Mouse (Mus musculus) layer of hippocampus, postnatal 14 days (tissue): ENCODE measurements around the gene Tmem110. TPM values are rescaled to one million over a fixed set of nuclear protein-coding genes. Genes with fewer than 3 reads are reported as not detected.

ENCODE experiments used
- DNase-seq, 2 experiments: peaks; one replicate each; pipeline ENCODE4 v3.0.0; 2021 to 2022; ENCODE audit warnings: low spot score in 2 of 2, mixed read lengths in 1 of 2
- total RNA-seq, 2 experiments: library from RNA; stranded (reverse); gene quantifications; 2 replicates each; pipeline ENCODE4 v1.2.3; 2021

Tmem110 gene
- total RNA-seq, 2 experiments from 2014 or later: 18.2 to 20.3 TPM

- DNase-seq: no peak
These were observed 36.2 kb downstream of the Tmem110 start for GRCm38 (mm10) chr14:30861421-30862125.

DNA sequence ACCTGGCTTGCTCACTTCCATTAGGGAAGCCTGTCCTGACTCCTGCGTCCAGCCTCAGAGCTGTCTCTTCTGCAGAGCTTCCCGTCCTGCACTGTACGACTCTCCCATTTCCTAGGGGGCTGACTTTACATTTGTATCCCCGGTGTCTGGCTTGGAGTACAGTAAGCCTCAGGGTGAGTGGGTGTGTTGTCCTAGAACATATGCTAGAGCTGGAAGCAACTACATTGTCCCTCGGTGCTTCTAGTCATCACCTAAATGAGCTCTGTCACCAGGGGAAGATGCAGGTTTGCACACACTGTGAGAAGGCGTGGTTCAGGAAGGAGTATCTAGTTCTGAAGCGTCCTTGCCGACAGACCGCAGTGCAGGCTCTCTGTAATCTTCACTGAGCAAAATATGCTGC is 37.0 kb downstream of the Tmem110 start:
- no peak for DNase-seq

- DNase-seq: no peak
These were observed 39.9 kb downstream of the Tmem110 start for GRCm38 (mm10) chr14:30865311-30865710.

DNA sequence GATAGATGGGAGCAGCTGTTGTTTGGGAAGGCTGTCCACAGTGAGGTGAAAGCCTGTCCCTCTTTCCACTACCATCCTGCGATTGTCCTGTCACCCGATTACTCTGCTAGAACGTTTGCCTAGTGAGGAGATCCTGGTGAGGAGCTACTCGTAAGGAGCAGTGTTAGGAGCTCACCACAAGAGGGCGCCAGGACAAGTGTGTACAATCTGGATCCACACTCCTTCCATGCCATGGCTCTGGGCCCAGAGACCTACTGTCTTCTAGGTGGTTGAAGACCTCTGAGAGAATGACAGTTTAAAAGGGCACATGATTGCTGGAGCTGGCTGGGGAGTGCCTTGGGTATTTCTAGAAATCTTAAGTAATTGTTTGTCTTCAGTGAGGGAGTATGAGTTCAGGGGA is 41.7 kb downstream of the Tmem110 start:
- peak; percentile 64 to 78 for DNase-seq

DNA sequence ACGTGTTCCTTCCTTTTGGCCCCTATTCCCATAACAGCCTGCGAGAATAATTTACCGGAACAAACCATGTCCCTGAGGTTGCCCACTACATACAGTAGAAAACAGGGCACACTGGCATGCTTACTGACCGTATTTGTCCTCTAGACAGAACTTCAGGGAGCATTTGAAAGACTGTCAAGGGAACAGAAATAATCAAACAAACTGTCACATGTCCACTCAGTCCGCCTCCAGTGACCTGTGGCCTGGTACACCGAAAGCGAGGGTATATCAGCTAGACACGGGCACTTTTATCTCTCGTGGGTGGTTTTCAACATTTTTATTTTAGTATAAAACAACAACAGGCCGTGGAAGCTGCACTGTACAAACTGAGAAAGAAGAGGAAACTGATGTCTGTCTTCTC is 43.4 kb downstream of the Tmem110 start:
- DNase-seq: no peak

- no peak for DNase-seq
These were observed 44.0 kb downstream of the Tmem110 start for GRCm38 (mm10) chr14:30869391-30869801.

DNA sequence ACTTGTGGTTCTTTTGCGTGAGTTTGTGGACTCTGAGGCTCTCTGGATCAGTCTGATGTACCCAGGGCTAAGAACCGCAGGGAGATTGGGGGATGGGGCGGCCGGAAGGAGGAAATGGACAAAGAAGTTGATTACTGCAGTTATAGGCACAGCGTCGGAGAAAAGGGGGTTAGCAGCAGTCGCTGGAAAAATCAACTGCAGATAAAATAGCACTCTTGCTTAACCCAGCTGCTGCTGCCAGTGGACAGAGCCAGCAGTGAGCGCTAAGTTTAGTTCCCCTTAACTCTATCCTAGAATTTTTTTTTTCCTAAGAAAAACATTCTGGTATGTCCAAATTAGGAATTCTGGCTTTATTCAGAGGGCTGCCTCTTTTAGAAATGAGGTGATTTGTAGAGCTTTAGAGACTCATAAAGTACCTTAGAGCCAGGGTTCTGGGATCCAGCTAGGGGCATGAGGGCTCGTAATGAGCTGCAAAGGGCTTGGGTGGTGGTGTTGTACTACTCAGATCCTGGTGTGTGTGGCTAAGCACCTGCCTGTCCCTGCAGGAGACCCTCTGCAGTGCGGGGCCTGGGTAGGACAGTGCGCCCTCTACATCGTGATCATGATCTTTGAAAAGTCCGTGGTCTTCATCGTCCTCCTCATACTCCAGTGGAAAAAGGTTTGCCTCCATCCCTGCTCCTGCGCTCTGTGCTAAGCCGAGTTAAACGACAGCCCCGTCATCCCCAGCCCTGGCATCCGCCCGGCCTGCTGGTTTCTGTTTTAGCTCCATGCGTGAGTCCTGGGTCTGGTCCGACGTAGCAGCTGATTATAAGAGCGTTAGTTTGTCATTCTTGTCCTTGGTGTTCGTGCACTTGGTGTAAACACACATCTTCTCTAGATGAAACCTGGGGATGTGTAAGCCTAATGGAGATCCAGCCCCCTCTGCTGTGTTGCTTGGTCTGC is 45.1 kb downstream of the Tmem110 start:
- no peak for DNase-seq

DNA sequence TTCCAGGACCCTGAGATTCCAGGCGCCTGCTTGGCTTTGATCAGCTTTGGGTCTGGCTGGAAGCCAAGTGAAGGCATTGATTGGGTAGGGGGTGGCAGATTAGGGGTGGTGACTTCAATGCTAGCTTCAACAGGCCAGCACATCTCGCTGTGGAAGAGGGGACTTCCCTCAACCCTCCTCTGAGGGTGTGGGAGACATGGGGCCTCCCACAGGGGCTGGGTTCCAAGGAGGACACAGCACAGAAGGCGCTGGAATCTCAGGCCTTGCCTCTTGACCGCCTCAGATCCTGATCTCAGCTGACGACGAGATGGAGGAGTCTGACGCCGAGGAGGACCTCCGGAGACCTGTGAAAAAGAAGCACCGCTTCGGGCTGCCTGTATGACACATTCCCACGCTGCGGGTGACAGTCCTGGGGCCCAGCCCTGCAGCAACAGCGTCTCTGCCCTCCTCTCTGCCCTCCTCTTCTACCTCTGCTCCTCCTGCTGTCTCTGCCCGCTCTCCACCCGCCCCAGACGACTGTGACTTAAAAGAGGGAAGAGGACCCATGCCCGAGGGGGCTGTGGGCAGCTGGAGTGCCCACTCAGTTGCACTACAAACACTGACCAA is 48.8 kb downstream of the Tmem110 start:
- no peak for DNase-seq

DNA sequence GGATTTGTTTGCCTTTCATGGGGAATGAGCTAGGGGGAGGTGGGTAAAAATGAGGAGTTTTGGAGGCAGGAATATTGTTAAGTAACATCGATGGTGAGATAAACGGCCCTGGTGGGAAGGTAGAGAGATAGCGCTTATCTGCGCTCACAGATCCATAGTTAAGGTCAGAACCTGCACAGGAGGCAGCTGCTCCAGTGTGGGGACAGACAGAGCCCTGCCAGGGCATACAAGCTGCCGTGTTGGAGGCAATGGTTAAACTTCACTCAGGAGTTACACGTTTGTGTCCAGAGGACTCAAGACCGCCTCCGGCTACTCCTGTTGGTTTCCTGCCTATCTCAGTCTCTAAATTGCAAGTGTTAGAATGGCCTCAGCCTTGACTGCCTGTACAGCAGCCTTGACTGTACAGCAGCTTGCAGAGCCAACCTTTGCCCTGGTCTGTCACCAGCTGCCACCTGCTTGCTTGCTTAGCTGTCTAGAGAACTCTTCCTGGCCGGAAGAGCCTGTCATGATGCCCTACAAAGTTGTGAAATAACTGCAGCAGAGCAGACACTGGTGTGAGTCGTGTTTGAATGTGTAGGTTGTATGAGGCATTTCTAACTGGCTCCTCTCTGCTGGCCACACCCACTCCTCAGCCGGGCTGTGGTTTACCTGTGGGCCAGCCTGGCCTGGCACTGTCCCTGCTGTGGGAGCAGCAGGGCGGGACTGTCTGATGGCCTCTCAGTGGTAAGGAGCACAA is 49.9 kb downstream of the Tmem110 start:
- no peak for DNase-seq

- DNase-seq: no peak
These were observed 50.6 kb downstream of the Tmem110 start for GRCm38 (mm10) chr14:30875955-30876354.

DNA sequence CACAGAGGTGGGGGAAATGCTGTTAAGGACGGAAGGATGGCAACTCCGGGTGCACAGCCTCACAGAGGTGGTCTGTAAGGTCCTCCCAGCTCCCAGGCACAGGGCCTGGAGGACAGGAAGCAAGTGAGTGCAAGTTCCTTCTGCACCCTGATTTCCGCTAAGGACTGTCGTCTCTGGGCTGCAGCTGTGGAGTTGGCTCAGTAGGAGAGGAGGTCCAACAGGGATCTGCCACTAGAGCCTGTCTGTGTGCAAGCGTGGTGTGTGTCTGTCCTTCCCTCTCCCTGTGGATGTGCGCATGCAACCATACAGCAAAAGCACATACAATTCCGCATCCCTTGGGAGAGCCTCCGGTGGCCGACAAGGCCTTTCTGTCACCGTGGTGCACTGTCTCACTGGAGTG is 51.1 kb downstream of the Tmem110 start:
- DNase-seq: no peak

GRCm38 (mm10) chr14:30877827-30878226 is 52.4 kb downstream of the Tmem110 start:
- no peak for DNase-seq

GRCm38 (mm10) chr14:30878958-30879571 is 53.7 kb downstream of the Tmem110 start, which contains the start of gene Mustn1:
Gene Mustn1, plus strand, starts transcription at chr14:30879200.
- DNase-seq: peak in 1 of 2 experiments; percentile 26

GRCm38 (mm10) chr14:30879794-30880193 is 54.4 kb downstream of the Tmem110 start:
- no peak for DNase-seq

- no peak for DNase-seq
These were observed 54.9 kb downstream of the Tmem110 start for GRCm38 (mm10) chr14:30880251-30880650.

- DNase-seq: peak in 1 of 2 experiments; percentile 34
These were observed 55.7 kb downstream of the Tmem110 start for GRCm38 (mm10) chr14:30880811-30881717.

GRCm38 (mm10) chr14:30881718-30882108 is 56.3 kb downstream of the Tmem110 start:
- no peak for DNase-seq

DNA sequence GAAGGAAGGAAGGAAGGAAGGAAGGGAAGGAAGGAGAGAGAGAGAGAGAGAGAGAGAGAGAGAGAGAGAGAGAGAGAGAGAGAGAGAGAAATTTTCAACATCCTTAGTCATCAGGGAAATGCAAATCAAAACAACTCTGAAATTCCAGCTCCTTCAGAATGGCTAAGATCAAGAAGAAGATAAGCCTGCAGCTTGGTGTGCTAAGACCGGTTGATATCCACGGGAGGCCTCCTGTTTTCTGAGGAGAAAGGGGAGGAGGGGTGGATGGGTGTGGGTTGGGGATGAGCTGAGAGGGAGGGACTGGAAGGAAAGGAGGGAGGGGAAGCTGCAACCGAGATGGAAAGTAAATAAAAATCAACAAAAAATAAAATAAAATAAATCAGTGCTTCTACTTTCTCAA is 59.9 kb downstream of the Tmem110 start:
- no peak for DNase-seq

- DNase-seq: no peak
These were observed 60.8 kb downstream of the Tmem110 start, which contains the start of gene Itih4 for GRCm38 (mm10) chr14:30886204-30886603. Gene Itih4, plus strand, starts transcription at chr14:30886476.
